Mouse (Mus musculus): Measurements from ENCODE around the gene Plek2. TPM values are rescaled to one million over a fixed set of nuclear protein-coding genes. Genes with fewer than 3 reads are reported as not detected.

The Plek2 gene
- 4.2 and 5.1 TPM in 2 replicates for polyA plus RNA-seq (2015; fragmentation: Nextera tagmentation; extraction: Ambion mirVana)

DNA sequence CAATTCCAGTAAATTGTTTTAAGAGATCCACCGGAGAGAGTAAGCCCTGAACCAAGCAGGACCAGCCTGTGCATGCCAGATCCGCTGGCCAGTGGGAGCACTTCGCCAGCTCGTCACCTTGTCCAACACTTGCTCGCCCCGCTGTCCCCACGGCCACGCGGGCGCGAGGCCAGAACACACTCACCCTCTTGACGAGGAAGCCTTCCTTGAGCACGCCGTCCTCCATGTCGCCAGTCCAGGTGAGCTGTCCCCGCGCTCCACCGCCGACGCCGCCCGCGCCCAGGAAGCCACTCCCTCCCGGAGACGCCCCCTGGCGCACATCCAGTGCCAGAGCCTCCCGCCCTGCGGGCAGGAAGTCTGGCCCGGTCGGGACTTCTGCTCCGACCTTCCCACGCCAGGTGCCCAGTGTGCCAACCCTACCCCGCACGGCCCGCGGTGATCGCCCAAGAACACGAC lies at the start of gene Plek2:
Plek2 (minus strand) TSS at position 258 of the 456 bp plus-strand sequence.
- Histone ChIP-seq H3K4me1 (peaks cover 21% of the 10 kb centered on the region), H3K9ac (peak within 1 kb of the TSS; percentile 67), H3K36me3 (no peaks in the 10 kb centered on the region), H3K4me2 (peak within 1 kb of the TSS; percentile 87), H3K27me3 (peaks cover 58% of the 10 kb centered on the region), H3K9me3 (no peaks in the 10 kb centered on the region), H3K4me3 (peak within 1 kb of the TSS; percentile 49), H3K27ac (no peak within 1 kb of the TSS)
- WGBS, result 4% methylated on average over 34 of the region's 38 CpGs
- no peak for ATAC-seq (ENCODE audit: insufficient number of reproducible peaks, insufficient read depth, low FRiP score, low TSS enrichment, low read depth)

DNA sequence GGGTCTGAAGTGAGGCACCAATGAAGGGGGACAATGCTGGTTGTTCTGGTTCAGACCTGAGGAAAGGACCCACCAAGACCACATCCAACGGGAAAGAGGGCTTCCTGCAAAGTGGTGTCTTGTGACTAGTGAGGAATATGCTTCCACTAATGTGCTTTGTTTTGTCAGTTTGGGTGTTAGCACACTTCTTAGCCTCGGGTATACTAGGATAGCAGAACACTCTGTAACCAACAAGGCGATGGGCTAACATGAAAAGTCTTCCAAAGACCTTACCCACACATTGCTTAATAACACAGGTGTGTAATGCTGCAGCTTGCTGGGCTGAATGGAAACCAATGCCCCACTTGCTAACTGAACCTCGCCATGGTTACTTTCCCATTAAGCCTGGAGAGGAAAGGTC lies 49.6 kb upstream of the Plek2 start:
- Histone ChIP-seq H3K4me2 (no peak overlapping the region), H3K36me3 (no peaks in the 10 kb centered on the region), H3K27ac (no peak overlapping the region), H3K4me1 (no peaks in the 10 kb centered on the region), H3K4me3 (no peak overlapping the region), H3K9me3 (peaks cover 19% of the 10 kb centered on the region), H3K27me3 (no peaks in the 10 kb centered on the region), H3K9ac (no peak overlapping the region)
- ATAC-seq (ENCODE audit: insufficient number of reproducible peaks, insufficient read depth, low FRiP score, low TSS enrichment, low read depth), result no peak
- WGBS, result 78% methylated on average over 4 of the region's 4 CpGs

DNA sequence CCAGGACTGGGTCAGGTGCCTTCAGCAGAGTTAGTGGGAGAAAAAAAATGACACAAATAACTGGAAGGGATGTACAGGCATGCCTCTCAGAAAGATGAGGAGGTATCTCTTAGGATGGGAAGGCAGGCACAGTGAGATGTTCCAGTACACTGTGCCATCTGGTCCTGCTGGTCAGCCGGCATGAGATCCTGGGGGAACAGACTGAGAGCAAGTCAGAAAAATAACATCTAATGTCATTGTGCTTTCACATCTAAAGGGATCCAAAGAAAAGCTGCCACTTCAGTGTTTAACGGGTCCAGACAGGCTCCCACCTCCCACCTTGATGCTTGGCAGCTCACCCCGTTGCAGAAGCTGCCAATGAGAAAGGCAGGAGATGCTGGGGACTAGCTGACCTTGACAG lies 45.7 kb upstream of the Plek2 start:
- no peak overlapping the region for H3K4me2 ChIP-seq
- no peak overlapping the region for H3K27ac ChIP-seq
- H3K9ac ChIP-seq, result no peak overlapping the region
- H3K9me3 ChIP-seq, result peaks cover 19% of the 10 kb centered on the region
- ATAC-seq (ENCODE audit: insufficient number of reproducible peaks, insufficient read depth, low FRiP score, low TSS enrichment, low read depth), result no peak
- no peaks in the 10 kb centered on the region for H3K4me1 ChIP-seq
- H3K4me3 ChIP-seq, result no peak overlapping the region
- no peaks in the 10 kb centered on the region for H3K36me3 ChIP-seq
- no peaks in the 10 kb centered on the region for H3K27me3 ChIP-seq
- WGBS, result 55% methylated on average over 3 of the region's 3 CpGs

DNA sequence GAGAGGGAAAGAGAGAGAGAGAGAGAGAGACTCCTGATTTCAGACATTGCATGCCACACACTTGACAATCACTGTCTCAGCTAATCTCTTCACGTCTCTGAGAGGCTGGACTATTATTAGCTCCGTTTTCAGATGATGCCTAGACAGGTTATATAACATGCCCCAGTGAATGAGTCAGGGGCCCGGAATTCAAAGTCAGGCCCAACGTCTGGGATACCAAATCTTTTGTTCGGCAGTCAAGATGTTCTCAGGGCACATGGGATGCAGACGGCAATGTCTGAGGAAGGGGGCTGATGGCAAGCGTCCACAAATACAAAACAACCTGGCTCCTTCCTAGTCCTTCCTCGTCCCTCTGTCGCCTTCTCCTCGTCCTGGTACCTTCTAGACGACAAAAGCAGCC lies 45.3 kb upstream of the Plek2 start:
- H3K4me1 ChIP-seq, result no peaks in the 10 kb centered on the region
- H3K9ac ChIP-seq, result no peak overlapping the region
- peaks cover 17% of the 10 kb centered on the region for H3K9me3 ChIP-seq
- H3K4me3 ChIP-seq, result no peak overlapping the region
- H3K27me3 ChIP-seq, result no peaks in the 10 kb centered on the region
- no peak for ATAC-seq (ENCODE audit: insufficient number of reproducible peaks, insufficient read depth, low FRiP score, low TSS enrichment, low read depth)
- H3K36me3 ChIP-seq, result no peaks in the 10 kb centered on the region
- 56% methylated on average over 11 of the region's 11 CpGs for WGBS
- H3K4me2 ChIP-seq, result no peak overlapping the region
- no peak overlapping the region for H3K27ac ChIP-seq

DNA sequence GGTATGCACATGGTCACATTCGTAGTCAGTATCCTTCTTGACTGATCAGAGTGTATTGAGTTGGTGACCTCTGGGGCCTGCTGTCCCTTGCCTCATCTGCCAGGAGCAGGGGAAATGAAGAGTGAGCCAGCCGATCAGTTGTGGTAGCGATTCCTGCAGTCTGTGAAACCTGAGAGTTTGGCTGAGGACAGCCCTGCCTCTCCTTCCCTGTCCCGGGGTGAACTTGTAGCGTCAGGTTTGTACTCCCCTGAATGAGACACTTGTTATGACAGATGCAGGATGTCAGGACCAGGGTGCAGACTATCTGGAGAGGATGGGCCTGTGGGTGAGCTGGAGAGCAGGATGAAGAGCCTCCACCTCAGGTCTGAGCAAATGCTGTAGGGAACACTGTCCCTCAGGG lies 40.9 kb upstream of the Plek2 start:
- Histone ChIP-seq H3K4me2 (no peak overlapping the region), H3K4me1 (no peaks in the 10 kb centered on the region), H3K4me3 (no peak overlapping the region), H3K27me3 (no peaks in the 10 kb centered on the region), H3K36me3 (no peaks in the 10 kb centered on the region), H3K27ac (no peak overlapping the region), H3K9ac (no peak overlapping the region), H3K9me3 (no peaks in the 10 kb centered on the region)
- ATAC-seq (ENCODE audit: insufficient number of reproducible peaks, insufficient read depth, low FRiP score, low TSS enrichment, low read depth), result no peak; the same call in 1 of the 2 replicates
- WGBS, result 35% methylated on average over 5 of the region's 5 CpGs

DNA sequence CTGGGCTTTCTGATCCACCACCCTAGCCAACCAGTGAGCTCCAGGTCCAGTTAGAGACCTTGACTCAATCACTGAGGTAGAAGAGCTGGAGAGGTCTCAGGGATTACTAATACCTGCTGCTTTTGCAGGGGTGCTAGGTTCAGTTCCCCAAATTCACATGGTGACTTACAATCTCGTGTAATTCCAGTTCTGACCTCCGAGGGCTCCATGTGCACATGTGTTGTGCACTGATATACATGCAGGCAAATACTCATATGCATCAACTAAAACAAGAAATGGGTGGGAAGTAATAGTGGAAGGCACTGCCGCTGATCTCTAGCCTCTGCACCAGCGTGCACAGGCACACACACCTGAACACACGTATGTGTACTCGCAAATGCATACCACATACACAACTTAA lies 40.4 kb upstream of the Plek2 start:
- Histone ChIP-seq H3K4me2 (no peak overlapping the region), H3K36me3 (no peaks in the 10 kb centered on the region), H3K9me3 (no peaks in the 10 kb centered on the region), H3K27me3 (no peaks in the 10 kb centered on the region), H3K9ac (no peak overlapping the region), H3K4me3 (no peak overlapping the region), H3K4me1 (no peaks in the 10 kb centered on the region), H3K27ac (no peak overlapping the region)
- 78% methylated on average over 6 of the region's 6 CpGs for WGBS
- no peak for ATAC-seq (ENCODE audit: insufficient number of reproducible peaks, insufficient read depth, low FRiP score, low TSS enrichment, low read depth)

DNA sequence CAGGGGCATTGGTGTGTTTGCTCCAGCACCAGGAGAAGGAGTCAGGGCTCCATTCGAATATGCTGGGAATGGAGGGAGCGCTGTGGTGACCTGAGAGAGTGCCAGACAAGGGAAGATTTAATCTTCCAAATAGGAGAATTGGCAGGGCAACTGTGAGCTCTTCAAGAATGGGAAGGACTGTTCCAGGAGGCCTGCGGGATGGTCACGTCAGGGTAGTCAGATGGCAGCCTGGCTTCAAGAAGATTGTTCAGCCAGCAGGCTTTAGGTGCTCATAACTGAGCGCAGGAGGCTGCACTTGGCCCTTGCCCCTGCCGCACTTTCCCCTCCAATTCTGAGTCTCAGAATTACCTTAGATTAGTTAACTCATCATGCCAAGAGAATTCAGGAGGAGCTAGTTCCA lies 36.2 kb upstream of the Plek2 start:
- H3K27me3 ChIP-seq, result no peaks in the 10 kb centered on the region
- no peak for ATAC-seq (ENCODE audit: insufficient number of reproducible peaks, insufficient read depth, low FRiP score, low TSS enrichment, low read depth)
- H3K36me3 ChIP-seq, result no peaks in the 10 kb centered on the region
- H3K27ac ChIP-seq, result no peak overlapping the region
- H3K9me3 ChIP-seq, result no peaks in the 10 kb centered on the region
- no peak overlapping the region for H3K4me2 ChIP-seq
- H3K4me3 ChIP-seq, result no peak overlapping the region
- no peaks in the 10 kb centered on the region for H3K4me1 ChIP-seq
- H3K9ac ChIP-seq, result no peak overlapping the region
- 86% methylated on average over 6 of the region's 6 CpGs for WGBS

DNA sequence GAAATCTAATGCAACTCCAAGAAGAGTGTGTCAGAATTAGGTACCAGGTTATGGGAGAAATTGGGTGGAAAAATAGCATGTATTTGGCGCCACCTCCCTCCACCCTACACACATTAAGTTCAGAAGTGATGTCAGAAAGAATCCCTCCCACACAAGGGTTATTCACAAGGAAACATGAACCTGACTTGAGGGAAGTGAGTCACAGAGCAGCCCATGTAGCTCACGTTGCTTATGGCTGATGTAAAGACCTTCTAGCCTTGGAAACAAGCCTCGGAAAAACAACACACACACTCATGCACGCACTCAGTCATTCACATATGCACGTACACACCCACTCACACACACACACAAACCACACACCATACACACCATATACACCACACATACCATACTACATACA lies 33.3 kb upstream of the Plek2 start:
- Histone ChIP-seq H3K27ac (no peak overlapping the region), H3K9me3 (no peaks in the 10 kb centered on the region), H3K9ac (no peak overlapping the region), H3K36me3 (no peaks in the 10 kb centered on the region), H3K27me3 (no peaks in the 10 kb centered on the region), H3K4me1 (no peaks in the 10 kb centered on the region), H3K4me3 (no peak overlapping the region), H3K4me2 (no peak overlapping the region)
- 85% methylated on average over 5 of the region's 5 CpGs for WGBS
- ATAC-seq (ENCODE audit: insufficient number of reproducible peaks, insufficient read depth, low FRiP score, low TSS enrichment, low read depth), result peak; percentile 59; the same call in 1 of the 2 replicates

DNA sequence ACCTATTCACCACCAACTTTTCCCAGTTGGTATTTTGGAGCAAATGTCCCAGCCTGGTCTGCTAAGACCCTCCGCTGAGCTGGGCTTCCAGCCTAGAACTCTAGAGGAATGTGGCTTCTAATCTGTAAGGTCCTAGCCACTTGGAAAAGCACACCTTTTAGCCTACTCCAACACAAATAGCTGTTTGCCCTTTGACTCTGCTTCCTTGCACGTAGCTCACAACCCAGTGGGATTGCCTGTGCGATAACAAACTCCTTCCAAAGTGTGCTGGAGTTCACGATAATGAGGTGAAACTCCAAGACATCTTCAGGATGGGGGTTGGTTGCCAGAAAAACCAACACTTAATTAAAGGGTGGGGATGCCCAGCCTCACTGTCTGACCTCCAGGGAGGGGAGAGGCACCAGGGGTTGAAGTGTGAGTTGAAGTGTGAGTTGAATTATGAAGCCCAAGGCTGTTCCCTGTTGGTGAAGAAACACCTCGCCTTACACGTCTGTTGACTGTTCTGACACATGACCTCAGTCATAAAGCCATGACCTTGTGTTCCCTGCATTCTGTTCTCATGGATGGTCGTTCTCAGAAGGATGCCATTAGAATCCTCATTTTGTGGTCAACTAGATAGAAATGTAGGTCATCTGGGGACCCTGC lies 32.8 kb upstream of the Plek2 start:
- Histone ChIP-seq H3K9ac (no peak overlapping the region), H3K36me3 (no peaks in the 10 kb centered on the region), H3K4me1 (no peaks in the 10 kb centered on the region), H3K4me2 (no peak overlapping the region), H3K4me3 (no peak overlapping the region), H3K27ac (no peak overlapping the region), H3K27me3 (no peaks in the 10 kb centered on the region), H3K9me3 (no peaks in the 10 kb centered on the region)
- WGBS, result 73% methylated on average over 7 of the region's 7 CpGs
- no peak for ATAC-seq (ENCODE audit: insufficient number of reproducible peaks, insufficient read depth, low FRiP score, low TSS enrichment, low read depth)

DNA sequence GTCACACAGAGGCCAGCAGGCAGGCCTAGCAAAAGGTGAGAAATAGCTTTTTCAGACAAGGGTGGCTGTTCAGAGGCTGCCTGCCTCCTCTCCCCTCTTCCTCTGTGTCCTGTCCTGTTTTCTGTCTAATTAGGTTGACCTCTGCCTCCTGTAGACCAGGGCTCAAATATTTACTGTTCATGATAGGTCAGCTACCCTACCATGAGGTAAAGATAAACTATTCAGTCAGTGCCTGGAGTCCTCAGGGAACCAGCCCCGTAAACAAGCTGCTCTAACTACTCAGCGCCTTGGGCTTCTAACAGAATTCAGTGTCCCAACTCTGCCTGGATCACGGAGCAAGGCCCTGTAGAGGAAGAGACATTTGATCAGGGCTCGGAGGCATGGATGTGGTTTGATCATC lies 29.7 kb upstream of the Plek2 start:
- Histone ChIP-seq H3K27me3 (no peaks in the 10 kb centered on the region), H3K4me2 (no peak overlapping the region), H3K27ac (no peak overlapping the region), H3K4me3 (no peak overlapping the region), H3K36me3 (no peaks in the 10 kb centered on the region), H3K9me3 (no peaks in the 10 kb centered on the region), H3K9ac (no peak overlapping the region), H3K4me1 (no peaks in the 10 kb centered on the region)
- 37% methylated on average over 4 of the region's 4 CpGs for WGBS
- no peak for ATAC-seq (ENCODE audit: insufficient number of reproducible peaks, insufficient read depth, low FRiP score, low TSS enrichment, low read depth)

DNA sequence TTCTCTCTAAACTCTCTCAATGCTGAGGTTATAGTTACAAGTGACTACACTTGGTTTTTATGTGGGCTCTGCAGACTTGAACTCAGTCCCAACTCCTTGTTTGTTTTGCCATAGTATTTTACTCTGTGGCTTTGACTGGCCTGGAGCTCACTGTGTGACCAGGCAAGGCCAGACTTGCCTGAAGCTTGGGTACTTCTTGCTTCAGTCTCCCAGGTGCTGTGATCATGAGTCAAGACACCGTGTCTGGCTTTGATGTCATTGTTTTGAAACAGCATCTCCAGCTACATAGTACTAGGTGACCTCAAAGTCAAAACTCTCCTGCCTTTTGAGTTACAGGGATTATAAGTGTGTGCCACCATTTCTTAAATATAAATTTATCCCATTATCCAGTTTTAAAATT lies 23.1 kb upstream of the Plek2 start:
- Histone ChIP-seq H3K27ac (no peak overlapping the region), H3K9ac (no peak overlapping the region), H3K4me2 (no peak overlapping the region), H3K27me3 (no peaks in the 10 kb centered on the region), H3K4me3 (no peak overlapping the region), H3K9me3 (no peaks in the 10 kb centered on the region), H3K4me1 (no peaks in the 10 kb centered on the region), H3K36me3 (no peaks in the 10 kb centered on the region)
- ATAC-seq (ENCODE audit: insufficient number of reproducible peaks, insufficient read depth, low FRiP score, low TSS enrichment, low read depth), result no peak
- 67% methylated on average over 1 of the region's 1 CpGs for WGBS

DNA sequence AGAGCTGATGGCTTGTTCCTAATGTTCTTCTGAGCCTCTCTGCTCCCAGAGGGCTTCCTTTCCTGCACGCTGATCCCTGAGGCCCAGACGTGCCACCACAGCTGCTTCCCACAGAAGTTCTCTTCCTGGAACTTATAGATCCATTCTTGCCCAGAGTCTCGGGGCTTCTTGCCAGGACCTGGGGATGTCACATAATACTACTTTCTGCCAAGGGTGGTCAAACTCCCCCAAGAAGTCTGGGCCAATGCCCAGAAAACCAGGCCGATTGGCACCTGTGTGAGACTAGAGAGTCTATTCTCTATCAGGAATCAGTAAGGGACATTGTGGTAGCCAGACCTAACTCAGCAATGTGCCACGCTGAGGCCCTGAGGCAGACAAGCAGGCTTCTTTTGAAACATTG lies 20.5 kb upstream of the Plek2 start:
- Histone ChIP-seq H3K4me2 (no peak overlapping the region), H3K27ac (no peak overlapping the region), H3K4me1 (no peaks in the 10 kb centered on the region), H3K27me3 (no peaks in the 10 kb centered on the region), H3K36me3 (no peaks in the 10 kb centered on the region), H3K4me3 (no peak overlapping the region), H3K9ac (no peak overlapping the region), H3K9me3 (no peaks in the 10 kb centered on the region)
- ATAC-seq (ENCODE audit: insufficient number of reproducible peaks, insufficient read depth, low FRiP score, low TSS enrichment, low read depth), result no peak
- WGBS, result 67% methylated on average over 5 of the region's 5 CpGs

Measured in embryonic facial prominence, embryonic 13.5 days (tissue).